Mouse (Mus musculus): Measurements from ENCODE around the gene Gm4969. TPM values are rescaled to one million over a fixed set of nuclear protein-coding genes. Genes with fewer than 3 reads are reported as not detected.

The Gm4969 gene
- polyA plus RNA-seq, 1 experiment from 2014 or later = 3.0 TPM

GRCm38 (mm10) chr7:19121686-19122085 is 3.5 kb upstream of the Gm4969 start:
- no peak overlapping the region for H3K4me3 ChIP-seq (ENCODE audit: low read depth, low read length)
- H3K27me3 ChIP-seq (ENCODE audit: insufficient read depth, low read length) = no peaks in the 10 kb centered on the region
- no peak overlapping the region for H3K27ac ChIP-seq (ENCODE audit: low read depth)
- H3K9ac ChIP-seq = no peak overlapping the region
- no peak overlapping the region for H3K4me2 ChIP-seq
- TF ChIP-seq CTCF (IDR thresholded peaks at IDR 0.05; ENCODE audit: low read depth) = no peak
- H3K9me3 ChIP-seq (ENCODE audit: low read depth, low read length) = peaks cover 8% of the 10 kb centered on the region
- 86% methylated on average over 4 of the region's 4 CpGs for WGBS
- ATAC-seq (ENCODE audit: insufficient read depth) (no peak), DNase-seq (no peak)
- peaks cover 12% of the 10 kb centered on the region; the same call in 1 of the 2 replicates for H3K4me1 ChIP-seq (ENCODE audit: insufficient read depth)
- H3K36me3 ChIP-seq (ENCODE audit: insufficient read depth) = peaks cover 4% of the 10 kb centered on the region; the same call in 1 of the 2 replicates

DNA sequence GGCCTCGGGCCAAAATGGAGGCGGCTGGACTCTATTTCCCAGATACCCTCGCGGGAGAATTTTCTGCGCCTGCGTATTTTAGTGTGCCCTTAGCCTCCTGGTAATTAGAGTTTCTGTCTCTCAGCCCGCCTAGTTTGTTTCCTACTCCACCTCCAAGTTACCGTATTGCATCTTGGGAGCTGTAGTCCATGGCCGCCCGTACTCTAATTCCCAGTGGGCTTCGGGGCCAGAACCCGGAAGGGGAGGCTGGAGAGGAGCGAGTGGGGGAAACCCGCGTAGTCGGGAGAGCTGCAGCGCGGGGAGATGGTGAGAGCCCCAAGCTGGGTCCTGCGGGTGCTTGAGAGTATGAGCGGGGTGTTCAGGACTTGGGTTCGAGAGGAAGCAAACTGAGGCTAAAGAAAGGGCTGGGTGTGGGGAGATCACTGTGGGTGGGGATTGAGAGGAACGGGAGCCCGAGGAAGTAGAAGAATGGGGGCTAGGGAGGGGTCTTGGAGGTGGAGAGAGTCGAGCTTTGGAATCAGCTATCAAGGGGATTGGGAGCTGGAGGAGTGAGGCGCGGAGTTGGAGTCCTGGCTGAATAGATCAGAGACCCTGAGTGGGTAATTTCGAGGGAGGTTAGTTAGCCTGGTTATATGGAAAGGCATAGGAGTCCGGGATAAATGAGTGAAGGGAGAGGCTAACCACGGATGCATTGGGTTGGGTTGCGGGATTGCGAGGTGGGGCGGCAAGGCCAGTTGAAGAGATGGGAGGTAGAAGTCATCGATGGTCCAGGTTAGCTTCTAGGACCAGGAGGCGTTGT is 1.7 kb upstream of the Gm4969 start, which contains the start of gene Fbxo46:
TSS of gene Fbxo46 (plus strand) at position 229 of the 799 bp plus-strand sequence.
- Histone ChIP-seq H3K27me3 (ENCODE audit: insufficient read depth, low read length) (no peaks in the 10 kb centered on the region), H3K9ac (peak within 1 kb of the TSS; percentile 63), H3K27ac (ENCODE audit: low read depth) (no peak within 1 kb of the TSS), H3K4me2 (peak within 1 kb of the TSS; percentile 91), H3K36me3 (ENCODE audit: insufficient read depth) (no peaks in the 10 kb centered on the region), H3K4me1 (ENCODE audit: insufficient read depth) (peaks cover 12% of the 10 kb centered on the region; the same call in 1 of the 2 replicates), H3K9me3 (ENCODE audit: low read depth, low read length) (peaks cover 8% of the 10 kb centered on the region), H3K4me3 (ENCODE audit: low read depth, low read length) (peak within 1 kb of the TSS; percentile 67)
- WGBS = 2% methylated on average over 34 of the region's 34 CpGs
- ATAC-seq (ENCODE audit: insufficient read depth) (peak; percentile 97), DNase-seq (peak; percentile 99)
- TF ChIP-seq CTCF (IDR thresholded peaks at IDR 0.05; ENCODE audit: low read depth) = no peak

DNA sequence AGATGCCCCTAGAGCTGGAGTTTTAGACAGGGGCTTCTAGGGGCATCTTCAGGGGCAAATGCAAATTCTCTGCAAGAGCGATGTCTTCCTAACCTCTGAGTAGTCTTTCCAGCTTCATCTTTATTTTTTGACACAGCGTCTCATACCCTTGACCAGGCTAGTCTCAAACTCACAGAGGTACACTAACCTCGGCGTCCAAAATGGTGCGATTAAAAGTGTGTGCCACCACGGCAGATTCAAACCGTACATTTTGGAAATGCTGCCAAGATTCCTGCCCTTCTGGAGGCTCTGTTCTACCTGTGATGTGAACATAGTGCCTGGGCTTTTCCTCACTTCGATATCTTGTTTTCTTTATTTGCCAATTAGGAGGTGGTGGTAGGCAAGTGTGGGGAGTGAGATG is 915 bp upstream of the Gm4969 start:
- ATAC-seq (ENCODE audit: insufficient read depth) (peak; percentile 13; the same call in 1 of the 2 replicates), DNase-seq (no peak)
- WGBS = 91% methylated on average over 8 of the region's 8 CpGs
- Histone ChIP-seq H3K4me3 (ENCODE audit: low read depth, low read length) (peak overlapping the region; percentile 67; the same call in 1 of the 2 replicates), H3K9ac (no peak overlapping the region), H3K4me1 (ENCODE audit: insufficient read depth) (peaks cover 12% of the 10 kb centered on the region; the same call in 1 of the 2 replicates), H3K27me3 (ENCODE audit: insufficient read depth, low read length) (no peaks in the 10 kb centered on the region), H3K36me3 (ENCODE audit: insufficient read depth) (no peaks in the 10 kb centered on the region), H3K9me3 (ENCODE audit: low read depth, low read length) (peaks cover 8% of the 10 kb centered on the region), H3K27ac (ENCODE audit: low read depth) (no peak overlapping the region), H3K4me2 (peak overlapping the region; percentile 91; the same call in 1 of the 2 replicates)
- TF ChIP-seq CTCF (IDR thresholded peaks at IDR 0.05; ENCODE audit: low read depth) = no peak

GRCm38 (mm10) chr7:19109565-19109964 is 8.6 kb downstream of the Gm4969 start:
- Histone ChIP-seq H3K36me3 (ENCODE audit: insufficient read depth) (no peaks in the 10 kb centered on the region), H3K27ac (ENCODE audit: low read depth) (no peak overlapping the region), H3K4me1 (ENCODE audit: insufficient read depth) (no peaks in the 10 kb centered on the region), H3K4me3 (ENCODE audit: low read depth, low read length) (no peak overlapping the region), H3K9me3 (ENCODE audit: low read depth, low read length) (no peaks in the 10 kb centered on the region), H3K4me2 (no peak overlapping the region), H3K9ac (no peak overlapping the region), H3K27me3 (ENCODE audit: insufficient read depth, low read length) (no peaks in the 10 kb centered on the region)
- TF ChIP-seq CTCF (IDR thresholded peaks at IDR 0.05; ENCODE audit: low read depth) = no peak
- ATAC-seq (ENCODE audit: insufficient read depth) (no peak), DNase-seq (no peak)
- WGBS = 79% methylated on average over 1 of the region's 1 CpGs

- Histone ChIP-seq H3K9me3 (ENCODE audit: low read depth, low read length) (no peaks in the 10 kb centered on the region), H3K27me3 (ENCODE audit: insufficient read depth, low read length) (no peaks in the 10 kb centered on the region), H3K4me1 (ENCODE audit: insufficient read depth) (no peaks in the 10 kb centered on the region), H3K9ac (no peak overlapping the region), H3K4me2 (no peak overlapping the region), H3K4me3 (ENCODE audit: low read depth, low read length) (no peak overlapping the region), H3K27ac (ENCODE audit: low read depth) (no peak overlapping the region), H3K36me3 (ENCODE audit: insufficient read depth) (no peaks in the 10 kb centered on the region)
- no peak for DNase-seq
- 46% methylated on average over 3 of the region's 3 CpGs for WGBS
- no peak for TF ChIP-seq CTCF (IDR thresholded peaks at IDR 0.05; ENCODE audit: low read depth)
- ATAC-seq (ENCODE audit: insufficient read depth) = no peak
Measured at GRCm38 (mm10) chr7:19107436-19107835, 10.7 kb downstream of the Gm4969 start.

GRCm38 (mm10) chr7:19104486-19104885 is 13.7 kb downstream of the Gm4969 start:
- Histone ChIP-seq H3K4me2 (no peak overlapping the region), H3K9ac (no peak overlapping the region), H3K36me3 (ENCODE audit: insufficient read depth) (no peaks in the 10 kb centered on the region), H3K4me3 (ENCODE audit: low read depth, low read length) (no peak overlapping the region), H3K27ac (ENCODE audit: low read depth) (no peak overlapping the region), H3K27me3 (ENCODE audit: insufficient read depth, low read length) (no peaks in the 10 kb centered on the region), H3K4me1 (ENCODE audit: insufficient read depth) (no peaks in the 10 kb centered on the region), H3K9me3 (ENCODE audit: low read depth, low read length) (no peaks in the 10 kb centered on the region)
- 65% methylated on average over 2 of the region's 2 CpGs for WGBS
- no peak for DNase-seq
- no peak for ATAC-seq (ENCODE audit: insufficient read depth)
- no peak for TF ChIP-seq CTCF (IDR thresholded peaks at IDR 0.05; ENCODE audit: low read depth)

DNA sequence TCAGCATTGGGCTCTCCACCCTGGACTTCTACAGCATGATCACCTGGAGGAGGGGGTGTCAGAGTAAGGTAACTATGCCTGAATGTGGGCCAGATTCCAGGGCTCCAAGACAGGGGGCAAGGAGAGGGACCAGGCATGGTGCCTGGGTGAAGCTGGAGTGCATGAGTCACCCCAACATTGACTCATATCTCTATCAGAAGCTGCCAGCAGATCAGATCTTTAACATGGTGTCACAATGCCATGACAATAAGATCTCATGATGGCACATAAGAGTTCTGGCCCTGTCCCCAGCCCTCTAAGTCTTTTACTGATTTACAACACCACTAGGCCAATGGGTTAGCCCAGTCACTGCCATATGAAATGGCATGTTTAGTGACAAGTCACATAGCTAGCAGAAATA is 14.4 kb downstream of the Gm4969 start:
- no peak overlapping the region for H3K27ac ChIP-seq (ENCODE audit: low read depth)
- H3K27me3 ChIP-seq (ENCODE audit: insufficient read depth, low read length) = no peaks in the 10 kb centered on the region
- H3K36me3 ChIP-seq (ENCODE audit: insufficient read depth) = no peaks in the 10 kb centered on the region
- no peak overlapping the region for H3K4me3 ChIP-seq (ENCODE audit: low read depth, low read length)
- H3K4me1 ChIP-seq (ENCODE audit: insufficient read depth) = no peaks in the 10 kb centered on the region
- DNase-seq (no peak), ATAC-seq (ENCODE audit: insufficient read depth) (no peak)
- no peak overlapping the region for H3K9ac ChIP-seq
- no peak for TF ChIP-seq CTCF (IDR thresholded peaks at IDR 0.05; ENCODE audit: low read depth)
- no peak overlapping the region for H3K4me2 ChIP-seq
- no peaks in the 10 kb centered on the region for H3K9me3 ChIP-seq (ENCODE audit: low read depth, low read length)

Measured in lung, embryonic 14.5 days (tissue).